8 mouse cellular contexts compared by ENCODE assay signal in the genomic region with DNA sequence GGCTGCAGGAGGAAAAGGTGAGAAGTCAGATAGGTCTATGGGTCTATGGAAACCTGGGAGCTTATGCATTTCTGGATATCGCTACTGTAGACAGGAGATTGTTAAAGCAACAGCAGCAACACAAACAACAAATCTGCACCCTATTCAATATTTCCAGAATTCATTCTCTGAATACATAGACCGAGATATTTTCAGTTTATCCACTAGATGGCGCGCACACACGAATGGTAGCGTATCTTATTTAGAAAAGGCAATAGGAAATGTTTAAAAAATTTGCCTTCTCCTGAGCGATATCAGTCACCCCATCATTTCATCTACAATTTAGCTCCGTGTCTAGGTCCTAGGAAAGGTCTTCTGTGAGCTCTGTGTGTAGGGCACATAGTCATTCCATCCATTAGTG. TPM values are rescaled to one million over a fixed set of nuclear protein-coding genes. Genes with fewer than 3 reads are reported as not detected.
A peak's percentile ranks its signal among the peaks of the same experiment; 100 is the strongest.
DNase-seq lines count a peak whose midpoint lies in the region; ATAC-seq and TF ChIP-seq lines count a peak whose summit lies in the region.

No protein-coding gene starts in this region.

- no peaks in the 10 kb centered on the region for H3K4me1 ChIP-seq in hindbrain, embryonic 16.5 days (ENCODE audit: control insufficient read depth, insufficient read depth, low read depth, low read length)

- 9% methylated on average over 8 of the region's 8 CpGs for WGBS in hindbrain, embryonic 16.5 days

- H3K36me3 ChIP-seq in hindbrain, embryonic 16.5 days (ENCODE audit: control insufficient read depth, insufficient read depth, low read length) = no peaks in the 10 kb centered on the region

- no peak for ATAC-seq in hindbrain, embryonic 16.5 days

- H3K4me3 ChIP-seq in layer of hippocampus, adult 2 months = no peak overlapping the region
- no peak overlapping the region for H3K4me3 ChIP-seq in hindbrain, embryonic 16.5 days (ENCODE audit: low read length)

- H3K4me2 ChIP-seq in hindbrain, embryonic 16.5 days (ENCODE audit: low read length) = peak overlapping the region; percentile 40; the same call in 1 of the 2 replicates

- H3K27me3 ChIP-seq in hindbrain, embryonic 16.5 days (replicated peaks; ENCODE audit: control insufficient read depth, insufficient read depth, low read length) = no peaks in the 10 kb centered on the region

- no peak overlapping the region for H3K27ac ChIP-seq in layer of hippocampus, adult 2 months
- no peak overlapping the region for H3K27ac ChIP-seq in hindbrain, embryonic 16.5 days (ENCODE audit: low read depth, low read length)

- no peak overlapping the region for H3K9ac ChIP-seq in hindbrain, embryonic 16.5 days (ENCODE audit: low read depth, low read length)

- no peak for TF ChIP-seq POLR2A in brain, embryonic 14.5 days (IDR thresholded peaks at IDR 0.05; ENCODE audit: borderline replicate concordance, extremely low read depth, insufficient read depth, insufficient read length, poor library complexity, severe bottlenecking)

- no peaks in the 10 kb centered on the region for H3K9me3 ChIP-seq in hindbrain, embryonic 16.5 days (ENCODE audit: control insufficient read depth, low read length)

- DNase-seq in adrenal gland, postnatal 10 days = peak; percentile 13
- no peak for DNase-seq in adrenal gland, postnatal 36 days
- DNase-seq in layer of hippocampus, adult 2 months (ENCODE audit: low spot score in 2 of 2) = peak; percentile 18 to 41
- no peak for DNase-seq in layer of hippocampus, adult 9-11 months
- DNase-seq in brain, embryonic 14.5 days (ENCODE audit: low read depth) = peak; percentile 73
- DNase-seq in retina, embryonic 14.5 days (ENCODE audit: low spot score) = peak; percentile 70
- DNase-seq in urinary bladder, adult 18-20 months (ENCODE audit: low spot score in 2 of 2) = no peak

- peak; percentile 85 for TF ChIP-seq CTCF in layer of hippocampus, adult 2 months (conservative IDR thresholded peaks at IDR 0.05)
- TF ChIP-seq CTCF in brain, embryonic 14.5 days (IDR thresholded peaks at IDR 0.05; ENCODE audit: borderline replicate concordance, extremely low read depth, insufficient read depth, insufficient read length) = 0 out of 2 replicates have a peak, but pooled peaks have one; percentile 5

RNA-seq across cellular contexts. Expression of gene Cps1, which starts 21.1 kb away (rescaled TPM):
- total RNA-seq in adrenal gland, postnatal 10 days (2021) = 100 to 1,000 TPM in 1 of 2 experiments, 10 to 100 TPM in 1; 44.6 to 143 TPM
- total RNA-seq in adrenal gland, postnatal 36 days (2021) = under 1 TPM; 0.10 to 0.83 TPM
- total RNA-seq in layer of hippocampus, adult 2 months (2021) = under 1 TPM; 0.10 to 0.20 TPM
- polyA plus RNA-seq in brain, embryonic 14.5 days (2012; rRNA removed) = 0.21 and 0.26 TPM in 2 replicates
- polyA plus RNA-seq in hindbrain, embryonic 16.5 days (2015; fragmentation: Nextera tagmentation; extraction: Ambion mirVana) = 0.09 and 0.20 TPM in 2 replicates

Comparison
In these comparisons a context has a peak if more than half of its experiments do, and no peak if none do; other contexts are left out.
1. DNase-seq: peak in adrenal gland, postnatal 10 days (single experiment), layer of hippocampus, adult 2 months (2 of 2), brain, embryonic 14.5 days (single experiment) and retina, embryonic 14.5 days (single experiment); none in adrenal gland, postnatal 36 days (0 of 2), layer of hippocampus, adult 9-11 months (single experiment) and urinary bladder, adult 18-20 months (0 of 2).
2. RNA of gene Cps1, which starts 21.1 kb away (total RNA-seq): 44.6 to 143 TPM in adrenal gland, postnatal 10 days; 0.10 to 0.83 TPM in adrenal gland, postnatal 36 days and 0.10 to 0.20 TPM in layer of hippocampus, adult 2 months; every median in the first group is over 10 times any median in the second.